Mouse (Mus musculus) lung, embryonic 15.5 days (tissue): ENCODE measurements around the gene Gm21866. TPM values are rescaled to one million over a fixed set of nuclear protein-coding genes. Genes with fewer than 3 reads are reported as not detected.
"Not testable (repeated sequence)": the region's sequence is repeated elsewhere in the genome, so short reads cannot be mapped to it uniquely, and the experiment has no call there.

Experiments used
- ATAC-seq: fragments of 200-750 bp; cut with Nextera tagmentation; 2 replicates; pipeline ENCODE4 v1.8.0; 2017; ENCODE audit warnings: moderate number of reproducible peaks, borderline replicate concordance; ENCODE audit not compliant: low FRiP score, low TSS enrichment; ENCODE audit errors: extremely low read depth
- H3K27ac ChIP-seq: fragments of 300-500 bp; sonication (generic); 2 replicates; pipeline ENCODE4 v1.5.1; 2015; ENCODE audit warnings: moderate library complexity, mild to moderate bottlenecking, inconsistent platforms
- H3K27me3 ChIP-seq: fragments of 300-500 bp; sonication (generic); 2 replicates; pipeline ENCODE4 v1.6.1; 2015; ENCODE audit warnings: inconsistent platforms
- H3K36me3 ChIP-seq: fragments of 300-500 bp; sonication (generic); 2 replicates; pipeline ENCODE4 v1.6.1; 2015; ENCODE audit warnings: inconsistent platforms
- H3K4me1 ChIP-seq: fragments of 300-500 bp; sonication (generic); 2 replicates; pipeline ENCODE4 v1.6.1; 2015; ENCODE audit warnings: inconsistent platforms
- H3K4me2 ChIP-seq: fragments of 300-500 bp; sonication (generic); 2 replicates; pipeline ENCODE4 v1.6.1; 2015; ENCODE audit warnings: inconsistent platforms, mild to moderate bottlenecking, moderate library complexity
- H3K4me3 ChIP-seq: fragments of 300-500 bp; sonication (generic); 2 replicates; pipeline ENCODE4 v1.5.1; 2015; ENCODE audit warnings: mild to moderate bottlenecking, inconsistent platforms
- H3K9ac ChIP-seq: fragments of 300-500 bp; sonication (generic); 2 replicates; pipeline ENCODE4 v1.6.1; 2015; ENCODE audit warnings: inconsistent platforms
- H3K9me3 ChIP-seq: fragments of 300-500 bp; sonication (generic); 2 replicates; pipeline ENCODE4 v1.6.1; 2016; ENCODE audit warnings: inconsistent platforms
- WGBS: fragments of 180-500 bp; shearing (Covaris S2); methylation state at CpG from one replicate; pipeline ENCODE4 v1.1.7; 2015; 5-methylcytosine and 5-hydroxymethylcytosine counted together
- polyA plus RNA-seq: library from polyadenylated mRNA; unstranded; fragments of >200 nt; fragmentation: Nextera tagmentation; extraction: Ambion mirVana; gene quantifications from 2 replicates; pipeline ENCODE4 v1.2.1, GENCODE M21; 2015

Gm21866 gene
- not detected in 2 replicates for polyA plus RNA-seq

DNA sequence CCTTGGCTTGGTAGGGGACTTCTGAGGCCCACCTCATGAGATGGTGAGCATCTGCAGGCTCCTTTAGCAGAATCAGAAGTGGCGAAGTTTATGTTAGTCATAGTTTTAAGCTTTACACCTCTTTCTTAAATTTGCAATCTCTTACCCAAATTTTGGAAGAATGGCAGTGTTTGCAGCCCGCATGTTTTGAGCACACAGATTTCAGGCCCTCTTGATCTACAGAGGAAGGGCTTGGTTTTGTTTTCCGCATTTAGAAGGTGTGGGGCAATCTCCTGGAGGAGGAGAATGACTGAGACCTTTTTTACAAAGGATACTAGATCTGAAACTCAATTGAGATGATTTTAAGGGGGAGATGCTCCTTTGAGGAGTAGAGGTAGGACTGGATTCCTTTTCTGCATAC, at the start of gene Gm21866:
Gene Gm21866, minus strand, starts transcription at position 101 of the 400 bp plus-strand sequence.
- not testable (repeated sequence) for H3K9me3 ChIP-seq, H3K4me3 ChIP-seq, H3K9ac ChIP-seq, H3K36me3 ChIP-seq, H3K4me2 ChIP-seq, H3K27me3 ChIP-seq, H3K4me1 ChIP-seq, ATAC-seq, H3K27ac ChIP-seq
- 79% methylated on average over 2 of the region's 3 CpGs for WGBS

DNA sequence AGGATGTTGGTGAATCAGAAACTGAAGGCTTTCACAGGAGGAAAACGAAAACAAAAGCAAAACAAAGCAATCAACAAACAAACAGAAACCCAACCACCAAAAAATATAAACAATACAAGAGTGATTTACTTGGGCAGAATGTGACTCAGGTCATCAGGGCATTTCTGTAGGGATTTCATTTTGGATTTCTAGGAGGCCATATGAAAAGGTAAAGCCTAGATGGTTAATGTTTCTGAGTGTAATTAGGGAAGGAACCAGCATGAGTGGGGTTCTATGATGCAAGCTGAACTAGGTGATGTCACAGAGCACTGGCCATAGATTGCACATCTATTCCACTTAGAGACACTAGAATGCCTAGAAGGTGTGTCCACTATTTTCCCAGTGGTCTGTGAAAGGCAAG, 28.3 kb upstream of the Gm21866 start, which contains the start of gene Gm20773:
Gene Gm20773, plus strand, starts transcription at position 301 of the 400 bp plus-strand sequence.
- not testable (repeated sequence) for ATAC-seq, H3K9ac ChIP-seq, H3K27ac ChIP-seq, H3K27me3 ChIP-seq, H3K36me3 ChIP-seq, H3K4me3 ChIP-seq, H3K9me3 ChIP-seq, H3K4me2 ChIP-seq, H3K4me1 ChIP-seq
- no CpG with 5 or more reads among the region's 1 CpGs for WGBS

Other genes starting within 250 kb of the Gm21866 start
- gene Gm21828, start 241.7 kb downstream of the Gm21866 start, polyA plus RNA-seq: not detected in 2 replicates
- gene Gm21440, start 213.2 kb downstream of the Gm21866 start, polyA plus RNA-seq: not detected in 2 replicates
- gene Gm21454, start 213.1 kb downstream of the Gm21866 start, polyA plus RNA-seq: not detected in 2 replicates
- gene Gm21725, start 116.5 kb downstream of the Gm21866 start, polyA plus RNA-seq: not detected in 2 replicates
- gene Gm20773, start 28.4 kb upstream of the Gm21866 start, polyA plus RNA-seq: not detected in 2 replicates